Mouse (Mus musculus) intestine, embryonic 16.5 days (tissue): Measurements from ENCODE around the gene Slain1. TPM values are rescaled to one million over a fixed set of nuclear protein-coding genes. Genes with fewer than 3 reads are reported as not detected.
"Not testable (repeated sequence)": the region's sequence is repeated elsewhere in the genome, so short reads cannot be mapped to it uniquely, and the experiment has no call there.

ENCODE experiments used
- ATAC-seq: fragments of 200-750 bp; cut with Nextera tagmentation; 2 replicates; pipeline ENCODE4 v1.8.0; 2017; ENCODE audit warnings: moderate TSS enrichment, moderate library complexity
- H3K27ac ChIP-seq: fragments of 300-500 bp; sonication (generic); 2 replicates; pipeline ENCODE4 v1.5.1; 2014; ENCODE audit warnings: mild to moderate bottlenecking, low read length
- H3K27me3 ChIP-seq: fragments of 300-500 bp; sonication (generic); replicated peaks from 2 replicates; pipeline ENCODE4 v1.6.1; 2014; ENCODE audit warnings: low read length, control low read depth, mixed read lengths; ENCODE audit not compliant: control insufficient read depth, insufficient read depth
- H3K36me3 ChIP-seq: fragments of 300-500 bp; sonication (generic); 2 replicates; pipeline ENCODE4 v1.6.1; 2014; ENCODE audit warnings: low read length, control low read depth; ENCODE audit not compliant: control insufficient read depth, insufficient read depth
- H3K4me1 ChIP-seq: fragments of 300-500 bp; sonication (generic); 2 replicates; pipeline ENCODE4 v1.6.1; 2014; ENCODE audit warnings: low read length, control low read depth, mixed read lengths; ENCODE audit not compliant: control insufficient read depth, insufficient read depth
- H3K4me2 ChIP-seq: fragments of 300-500 bp; sonication (generic); 2 replicates; pipeline ENCODE4 v1.6.1; 2014; ENCODE audit warnings: low read depth, low read length, control low read depth
- H3K4me3 ChIP-seq: fragments of 300-500 bp; sonication (generic); 2 replicates; pipeline ENCODE4 v1.5.1; 2014; ENCODE audit warnings: mild to moderate bottlenecking, low read length
- H3K9ac ChIP-seq: fragments of 300-500 bp; sonication (generic); 2 replicates; pipeline ENCODE4 v1.6.1; 2014; ENCODE audit warnings: low read depth, low read length
- H3K9me3 ChIP-seq: fragments of 300-500 bp; sonication (generic); 2 replicates; pipeline ENCODE4 v1.6.1; 2016; ENCODE audit warnings: low read length, control low read depth; ENCODE audit not compliant: control insufficient read depth
- WGBS: fragments of 180-500 bp; shearing (Covaris S2); extraction: QIAGEN DNeasy Blood & Tissue Kit; methylation state at CpG from one replicate; pipeline ENCODE4 v1.1.7; 2014; 5-methylcytosine and 5-hydroxymethylcytosine counted together
- polyA plus RNA-seq: library from polyadenylated mRNA; unstranded; fragments of >200 nt; fragmentation: Nextera tagmentation; extraction: Ambion mirVana; gene quantifications from 2 replicates; pipeline ENCODE4 v1.2.1, GENCODE M21; 2015

The Slain1 gene
- polyA plus RNA-seq, 1 experiment from 2014 or later: 0.57 TPM

GRCm38 (mm10) chr14:103723841-103724240, 73.8 kb downstream of the Slain1 start:
- H3K27me3 ChIP-seq: no peaks in the 10 kb centered on the region
- no peak overlapping the region for H3K4me2 ChIP-seq
- no peak overlapping the region for H3K27ac ChIP-seq
- no peak for ATAC-seq
- no peaks in the 10 kb centered on the region for H3K36me3 ChIP-seq
- H3K9me3 ChIP-seq: no peaks in the 10 kb centered on the region
- no peaks in the 10 kb centered on the region for H3K4me1 ChIP-seq
- no peak overlapping the region for H3K9ac ChIP-seq
- 73% methylated on average over 4 of the region's 4 CpGs for WGBS
- H3K4me3 ChIP-seq: no peak overlapping the region

- Histone ChIP-seq H3K4me2 (no peak overlapping the region), H3K4me1 (no peaks in the 10 kb centered on the region), H3K9me3 (no peaks in the 10 kb centered on the region), H3K4me3 (no peak overlapping the region), H3K27ac (no peak overlapping the region), H3K36me3 (no peaks in the 10 kb centered on the region), H3K9ac (no peak overlapping the region), H3K27me3 (no peaks in the 10 kb centered on the region)
- whole genome bisulfite sequencing: 90% methylated on average over 8 of the region's 8 CpGs
- ATAC-seq: no peak
Observed at GRCm38 (mm10) chr14:103728506-103728905, 78.5 kb downstream of the Slain1 start.

GRCm38 (mm10) chr14:103728951-103729725, 79.1 kb downstream of the Slain1 start:
- Histone ChIP-seq H3K27ac (no peak overlapping the region), H3K4me3 (no peak overlapping the region), H3K9ac (no peak overlapping the region), H3K36me3 (no peaks in the 10 kb centered on the region), H3K4me1 (no peaks in the 10 kb centered on the region), H3K27me3 (no peaks in the 10 kb centered on the region), H3K4me2 (no peak overlapping the region), H3K9me3 (no peaks in the 10 kb centered on the region)
- ATAC-seq: no peak
- WGBS: 82% methylated on average over 23 of the region's 23 CpGs

DNA sequence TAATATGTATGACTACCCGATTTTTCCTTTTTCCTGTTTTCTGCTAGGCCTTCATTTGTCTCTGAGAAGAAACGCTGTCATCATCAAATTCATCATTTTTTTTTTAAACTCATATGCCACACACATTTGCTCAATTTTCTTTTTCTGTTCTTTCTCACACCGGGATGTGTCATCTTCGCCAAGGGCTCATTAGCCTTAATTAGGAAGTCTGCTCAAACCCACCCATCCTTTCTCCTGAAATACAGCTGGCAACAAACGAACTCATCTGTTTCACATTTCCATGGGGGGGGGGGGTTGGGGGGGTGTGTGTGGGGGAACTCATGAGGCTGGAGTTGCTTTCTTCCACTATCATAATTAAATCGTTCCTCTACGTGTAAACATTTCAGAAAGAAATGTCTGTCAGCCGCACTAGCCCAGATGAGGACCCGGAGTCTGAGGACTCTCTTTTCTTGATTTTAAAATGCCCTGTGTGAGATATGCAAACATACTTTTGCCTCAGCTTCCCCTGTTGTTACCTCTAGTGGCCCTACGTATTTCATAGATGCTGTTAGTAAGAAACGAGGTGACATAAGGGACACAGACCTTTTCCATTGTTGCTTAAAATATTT, 79.8 kb downstream of the Slain1 start:
- Histone ChIP-seq H3K4me1 (no peaks in the 10 kb centered on the region), H3K36me3 (no peaks in the 10 kb centered on the region), H3K27ac (no peak overlapping the region), H3K4me2 (no peak overlapping the region), H3K9me3 (no peaks in the 10 kb centered on the region), H3K9ac (no peak overlapping the region), H3K27me3 (no peaks in the 10 kb centered on the region), H3K4me3 (no peak overlapping the region)
- 57% methylated on average over 11 of the region's 11 CpGs for WGBS
- ATAC-seq: no peak

- H3K4me2 ChIP-seq: no peak overlapping the region
- H3K27me3 ChIP-seq: no peaks in the 10 kb centered on the region
- H3K9ac ChIP-seq: no peak overlapping the region
- H3K27ac ChIP-seq: no peak overlapping the region
- H3K4me3 ChIP-seq: no peak overlapping the region
- ATAC-seq: no peak
- H3K4me1 ChIP-seq: no peaks in the 10 kb centered on the region
- no peaks in the 10 kb centered on the region for H3K36me3 ChIP-seq
- 80% methylated on average over 1 of the region's 1 CpGs for WGBS
- H3K9me3 ChIP-seq: no peaks in the 10 kb centered on the region
Observed at GRCm38 (mm10) chr14:103732626-103733025, 82.6 kb downstream of the Slain1 start.

GRCm38 (mm10) chr14:103741216-103741615, 91.2 kb downstream of the Slain1 start:
- 86% methylated on average over 7 of the region's 7 CpGs for WGBS
- no peak overlapping the region for H3K4me3 ChIP-seq

DNA sequence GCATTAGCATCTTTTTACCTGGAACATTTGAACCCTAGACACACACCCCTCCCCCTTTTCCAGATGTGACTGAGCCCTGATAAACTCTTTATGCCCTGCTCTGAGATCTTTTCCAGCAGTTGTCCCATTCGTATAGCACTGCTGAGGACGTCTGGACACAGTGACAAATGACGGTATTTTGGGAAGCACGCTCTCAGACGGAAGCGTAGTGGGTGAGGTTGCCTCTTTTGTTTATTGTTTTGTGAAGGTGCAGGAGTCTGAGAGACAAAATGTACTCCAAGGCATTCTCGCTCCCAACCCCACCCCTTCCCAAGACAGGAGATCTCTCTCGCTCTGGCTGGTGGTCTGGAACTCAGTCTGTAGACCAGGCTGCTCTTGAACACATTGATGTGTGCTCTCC, 92.1 kb downstream of the Slain1 start:
- H3K27ac ChIP-seq: no peak overlapping the region
- H3K4me2 ChIP-seq: no peak overlapping the region
- H3K9ac ChIP-seq: no peak overlapping the region
- H3K4me1 ChIP-seq: no peaks in the 10 kb centered on the region
- no peak overlapping the region for H3K4me3 ChIP-seq
- H3K36me3 ChIP-seq: no peaks in the 10 kb centered on the region
- WGBS: 68% methylated on average over 8 of the region's 8 CpGs
- H3K9me3 ChIP-seq: 0 out of 2 replicates have a peak, but pooled peaks cover 3% of the 10 kb centered on the region
- no peaks in the 10 kb centered on the region for H3K27me3 ChIP-seq
- ATAC-seq: no peak

More at GRCm38 (mm10) chr14:103741216-103741615, 91.2 kb downstream of the Slain1 start:
- no peak overlapping the region for H3K4me2 ChIP-seq
- no peak overlapping the region for H3K9ac ChIP-seq
- 0 out of 2 replicates have a peak, but pooled peaks cover 3% of the 10 kb centered on the region for H3K9me3 ChIP-seq
- ATAC-seq: no peak
- H3K4me1 ChIP-seq: no peaks in the 10 kb centered on the region
- H3K36me3 ChIP-seq: no peaks in the 10 kb centered on the region
- no peak overlapping the region for H3K27ac ChIP-seq
- no peaks in the 10 kb centered on the region for H3K27me3 ChIP-seq

DNA sequence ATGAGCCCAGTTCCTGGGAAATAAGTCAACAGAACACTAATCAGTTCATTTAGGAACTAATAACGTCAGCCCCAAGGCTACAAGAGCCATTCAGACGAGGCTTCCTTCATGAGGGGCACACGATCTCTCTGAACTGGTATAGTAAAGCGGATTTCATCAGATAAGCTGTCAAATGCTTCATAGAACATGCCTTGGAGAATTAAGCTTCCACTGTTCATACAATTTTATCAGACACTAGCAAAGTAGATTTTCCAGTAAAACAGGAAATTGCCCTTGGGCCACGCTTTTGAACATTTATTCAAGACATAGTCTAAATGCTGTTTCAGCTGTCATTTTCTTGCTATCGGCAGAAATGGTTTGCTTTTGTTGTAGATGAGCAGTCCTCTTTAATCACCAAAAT, 97.3 kb downstream of the Slain1 start:
- no peak for ATAC-seq
- 57% methylated on average over 6 of the region's 6 CpGs for WGBS

GRCm38 (mm10) chr14:103750638-103751037, 100.6 kb downstream of the Slain1 start:
- not testable (repeated sequence) for ATAC-seq, H3K9me3 ChIP-seq
- WGBS: 87% methylated on average over 4 of the region's 4 CpGs

More for the DNA sequence above, 97.3 kb downstream of the Slain1 start:
- Histone ChIP-seq H3K4me2 (no peak overlapping the region), H3K27me3 (no peaks in the 10 kb centered on the region), H3K9me3 (0 out of 2 replicates have a peak, but pooled peaks cover 3% of the 10 kb centered on the region), H3K36me3 (no peaks in the 10 kb centered on the region), H3K4me1 (no peaks in the 10 kb centered on the region), H3K9ac (no peak overlapping the region), H3K27ac (no peak overlapping the region), H3K4me3 (no peak overlapping the region)

More at GRCm38 (mm10) chr14:103750638-103751037, 100.6 kb downstream of the Slain1 start:
- H3K4me2 ChIP-seq, H3K4me1 ChIP-seq, H3K27ac ChIP-seq, H3K36me3 ChIP-seq, H3K27me3 ChIP-seq, H3K9ac ChIP-seq, H3K4me3 ChIP-seq: not testable (repeated sequence)
